Mouse (Mus musculus) stomach, embryonic 16.5 days (tissue): ENCODE results near the gene Mboat2. TPM values are rescaled to one million over a fixed set of nuclear protein-coding genes. Genes with fewer than 3 reads are reported as not detected.

Experiments used
- ATAC-seq: fragments of 200-750 bp; cut with Nextera tagmentation; 2 replicates; pipeline ENCODE4 v1.8.0; 2017; ENCODE audit warnings: moderate number of reproducible peaks, moderate TSS enrichment; ENCODE audit not compliant: insufficient read depth, low FRiP score
- H3K27ac ChIP-seq: fragments of 300-500 bp; sonication (generic); 2 replicates; pipeline ENCODE4 v1.5.1; 2014; ENCODE audit warnings: low read length
- H3K27me3 ChIP-seq: fragments of 300-500 bp; sonication (generic); 2 replicates; pipeline ENCODE4 v1.6.1; 2014; ENCODE audit warnings: low read length, control low read depth, mixed read lengths; ENCODE audit not compliant: control insufficient read depth, insufficient read depth
- H3K36me3 ChIP-seq: fragments of 300-500 bp; sonication (generic); 2 replicates; pipeline ENCODE4 v1.6.1; 2014; ENCODE audit warnings: low read length; ENCODE audit not compliant: control insufficient read depth, insufficient read depth
- H3K4me1 ChIP-seq: fragments of 300-500 bp; sonication (generic); 2 replicates; pipeline ENCODE4 v1.6.1; 2014; ENCODE audit warnings: low read length, control low read depth, mixed read lengths; ENCODE audit not compliant: control insufficient read depth, insufficient read depth
- H3K4me2 ChIP-seq: fragments of 300-500 bp; sonication (generic); 2 replicates; pipeline ENCODE4 v1.6.1; 2014; ENCODE audit warnings: low read depth, low read length, mixed read lengths
- H3K4me3 ChIP-seq: fragments of 300-500 bp; sonication (generic); replicated peaks from 2 replicates; pipeline ENCODE4 v1.5.1; 2014; ENCODE audit warnings: mild to moderate bottlenecking, low read length
- H3K9ac ChIP-seq: fragments of 300-500 bp; sonication (generic); 2 replicates; pipeline ENCODE4 v1.6.1; 2014; ENCODE audit warnings: low read length
- H3K9me3 ChIP-seq: fragments of 300-500 bp; sonication (generic); replicated peaks from 2 replicates; pipeline ENCODE4 v1.6.1; 2016; ENCODE audit warnings: low read length, control low read depth; ENCODE audit not compliant: control insufficient read depth
- WGBS: fragments of 180-500 bp; shearing (Covaris S2); extraction: QIAGEN DNeasy Blood & Tissue Kit; methylation state at CpG from one replicate; pipeline ENCODE4 v1.1.7; 2014; 5-methylcytosine and 5-hydroxymethylcytosine counted together
- polyA plus RNA-seq: library from polyadenylated mRNA; unstranded; fragments of >200 nt; fragmentation: Nextera tagmentation; extraction: Ambion mirVana; gene quantifications from 2 replicates; pipeline ENCODE4 v1.2.1, GENCODE M21; 2015

Gene Mboat2
- polyA plus RNA-seq, 1 experiment from 2014 or later = 47.3 TPM

GRCm38 (mm10) chr12:24870901-24871300 lies 40.2 kb downstream of the Mboat2 start:
- H3K9me3 ChIP-seq = no peaks in the 10 kb centered on the region
- WGBS = 63% methylated on average over 4 of the region's 4 CpGs
- no peak overlapping the region for H3K4me2 ChIP-seq
- no peaks in the 10 kb centered on the region for H3K27me3 ChIP-seq
- H3K4me3 ChIP-seq = no peak overlapping the region
- H3K36me3 ChIP-seq = no peaks in the 10 kb centered on the region
- H3K4me1 ChIP-seq = peaks cover 21% of the 10 kb centered on the region
- no peak overlapping the region for H3K27ac ChIP-seq
- no peak overlapping the region for H3K9ac ChIP-seq
- no peak for ATAC-seq

- Histone ChIP-seq H3K27me3 (no peaks in the 10 kb centered on the region), H3K4me2 (no peak overlapping the region), H3K9ac (no peak overlapping the region), H3K4me3 (no peak overlapping the region), H3K4me1 (peaks cover 31% of the 10 kb centered on the region), H3K27ac (no peak overlapping the region), H3K9me3 (no peaks in the 10 kb centered on the region), H3K36me3 (no peaks in the 10 kb centered on the region)
- WGBS = 76% methylated on average over 8 of the region's 8 CpGs
- ATAC-seq = no peak
Measured at GRCm38 (mm10) chr12:24872264-24872663, 41.6 kb downstream of the Mboat2 start.

- ATAC-seq = no peak
- Histone ChIP-seq H3K4me3 (no peak overlapping the region), H3K9me3 (no peaks in the 10 kb centered on the region), H3K4me1 (peaks cover 35% of the 10 kb centered on the region), H3K36me3 (no peaks in the 10 kb centered on the region), H3K27me3 (no peaks in the 10 kb centered on the region), H3K27ac (no peak overlapping the region), H3K9ac (no peak overlapping the region), H3K4me2 (no peak overlapping the region)
- WGBS = 81% methylated on average over 10 of the region's 10 CpGs
Measured at GRCm38 (mm10) chr12:24872689-24873088, 42.0 kb downstream of the Mboat2 start.

GRCm38 (mm10) chr12:24875908-24876307 lies 45.2 kb downstream of the Mboat2 start:
- no peak for ATAC-seq
- H3K27me3 ChIP-seq = no peaks in the 10 kb centered on the region
- H3K9me3 ChIP-seq = no peaks in the 10 kb centered on the region
- WGBS = 75% methylated on average over 1 of the region's 1 CpGs
- H3K4me1 ChIP-seq = peaks cover 27% of the 10 kb centered on the region
- H3K4me3 ChIP-seq = no peak overlapping the region
- no peak overlapping the region for H3K27ac ChIP-seq
- H3K4me2 ChIP-seq = no peak overlapping the region
- no peak overlapping the region for H3K9ac ChIP-seq
- no peaks in the 10 kb centered on the region for H3K36me3 ChIP-seq

- Histone ChIP-seq H3K9ac (no peak overlapping the region), H3K4me1 (peaks cover 21% of the 10 kb centered on the region), H3K4me2 (peak overlapping the region; percentile 5; the same call in 1 of the 2 replicates), H3K27ac (peak overlapping the region; percentile 75), H3K36me3 (no peaks in the 10 kb centered on the region), H3K4me3 (no peak overlapping the region), H3K27me3 (no peaks in the 10 kb centered on the region), H3K9me3 (no peaks in the 10 kb centered on the region)
- 43% methylated on average over 7 of the region's 7 CpGs for WGBS
- peak; percentile 57; the same call in 1 of the 2 replicates for ATAC-seq
Measured at GRCm38 (mm10) chr12:24877231-24877630, 46.6 kb downstream of the Mboat2 start.

GRCm38 (mm10) chr12:24878090-24878489 lies 47.4 kb downstream of the Mboat2 start:
- H3K27me3 ChIP-seq = no peaks in the 10 kb centered on the region
- H3K9ac ChIP-seq = no peak overlapping the region
- WGBS = 82% methylated on average over 6 of the region's 6 CpGs
- H3K4me3 ChIP-seq = no peak overlapping the region
- H3K4me1 ChIP-seq = peaks cover 21% of the 10 kb centered on the region
- H3K4me2 ChIP-seq = no peak overlapping the region
- H3K36me3 ChIP-seq = no peaks in the 10 kb centered on the region
- H3K27ac ChIP-seq = no peak overlapping the region
- H3K9me3 ChIP-seq = no peaks in the 10 kb centered on the region
- ATAC-seq = no peak

GRCm38 (mm10) chr12:24878735-24879362 lies 48.2 kb downstream of the Mboat2 start:
- H3K4me3 ChIP-seq = no peak overlapping the region
- no peaks in the 10 kb centered on the region for H3K9me3 ChIP-seq
- H3K27me3 ChIP-seq = no peaks in the 10 kb centered on the region
- H3K9ac ChIP-seq = no peak overlapping the region
- ATAC-seq = peak; percentile 75
- H3K27ac ChIP-seq = no peak overlapping the region; the same call in 1 of the 2 replicates
- WGBS = 57% methylated on average over 5 of the region's 5 CpGs
- H3K4me2 ChIP-seq = no peak overlapping the region
- H3K36me3 ChIP-seq = no peaks in the 10 kb centered on the region
- H3K4me1 ChIP-seq = peaks cover 21% of the 10 kb centered on the region

GRCm38 (mm10) chr12:24879613-24880029 lies 48.9 kb downstream of the Mboat2 start:
- H3K4me3 ChIP-seq = no peak overlapping the region
- H3K4me1 ChIP-seq = peaks cover 21% of the 10 kb centered on the region
- no peak overlapping the region for H3K9ac ChIP-seq
- H3K9me3 ChIP-seq = no peaks in the 10 kb centered on the region
- H3K27me3 ChIP-seq = no peaks in the 10 kb centered on the region
- no peak overlapping the region for H3K27ac ChIP-seq
- no peaks in the 10 kb centered on the region for H3K36me3 ChIP-seq
- H3K4me2 ChIP-seq = no peak overlapping the region
- no peak for ATAC-seq
- 64% methylated on average over 10 of the region's 10 CpGs for WGBS

- H3K4me2 ChIP-seq = no peak overlapping the region
- H3K9me3 ChIP-seq = no peaks in the 10 kb centered on the region
- peaks cover 5% of the 10 kb centered on the region; the same call in 1 of the 2 replicates for H3K4me1 ChIP-seq
- ATAC-seq = no peak
- no peak overlapping the region for H3K9ac ChIP-seq
- WGBS = 92% methylated on average over 3 of the region's 3 CpGs
- no peaks in the 10 kb centered on the region for H3K27me3 ChIP-seq
- H3K27ac ChIP-seq = no peak overlapping the region
- H3K4me3 ChIP-seq = no peak overlapping the region
- peaks cover 3% of the 10 kb centered on the region; the same call in 1 of the 2 replicates for H3K36me3 ChIP-seq
Measured at GRCm38 (mm10) chr12:24883279-24883678, 52.6 kb downstream of the Mboat2 start.
